Mouse (Mus musculus) CH12.LX (cell line): ENCODE data around the gene Rab11fip3.

Experiments
- CTCF ChIP-seq, 2 experiments: IDR thresholded peaks in 1 of 2; conservative IDR thresholded peaks in 1 of 2; 2 replicates each; pipeline ENCODE4 v1.5.1; 2011 to 2012; ENCODE audit warnings: low read depth in 2 of 2, low read length in 2 of 2, improper control_type of control experiment in 1 of 2, inconsistent platforms in 1 of 2, mild to moderate bottlenecking in 1 of 2, moderate library complexity in 1 of 2
- E2F4 ChIP-seq: IDR thresholded peaks from 2 replicates; pipeline ENCODE4 v1.6.1; 2011; ENCODE audit warnings: low read depth, low read length, improper control_type of control experiment; ENCODE audit not compliant: insufficient replicate concordance
- ELF1 ChIP-seq: IDR thresholded peaks from 2 replicates; pipeline ENCODE4 v1.6.1; 2014; ENCODE audit warnings: low read depth, mild to moderate bottlenecking, inconsistent platforms, low read length, improper control_type of control experiment
- EP300 ChIP-seq: IDR thresholded peaks from 2 replicates; pipeline ENCODE4 v1.6.1; 2011; ENCODE audit warnings: low read length, improper control_type of control experiment
- MAZ ChIP-seq: IDR thresholded peaks from 2 replicates; pipeline ENCODE4 v1.6.1; 2012; ENCODE audit warnings: low read depth, mild to moderate bottlenecking, inconsistent platforms, low read length, improper control_type of control experiment, moderate library complexity
- MEF2A ChIP-seq: IDR thresholded peaks from 2 replicates; pipeline ENCODE4 v1.6.1; 2014; ENCODE audit warnings: low read depth, mild to moderate bottlenecking, inconsistent platforms, low read length, improper control_type of control experiment, borderline replicate concordance
- NELFE ChIP-seq: IDR thresholded peaks from 2 replicates; pipeline ENCODE4 v1.6.1; 2011; ENCODE audit warnings: low read depth, low read length, improper control_type of control experiment
- PAX5 ChIP-seq: IDR thresholded peaks from 2 replicates; pipeline ENCODE4 v1.6.1; 2012; ENCODE audit warnings: low read length, inconsistent platforms, mixed read lengths
- POLR2AphosphoS2 ChIP-seq: IDR thresholded peaks from 2 replicates; pipeline ENCODE4 v1.6.1; 2011; ENCODE audit warnings: low read depth, low read length, improper control_type of control experiment
- TBP ChIP-seq: conservative IDR thresholded peaks from 2 replicates; pipeline ENCODE4 v1.6.1; 2011; ENCODE audit warnings: low read depth, low read length, improper control_type of control experiment
- UBTF ChIP-seq: IDR thresholded peaks from 2 replicates; pipeline ENCODE4 v1.6.1; 2012; ENCODE audit warnings: low read depth, mild to moderate bottlenecking, inconsistent platforms, low read length, improper control_type of control experiment, moderate library complexity
- ZC3H11A ChIP-seq: IDR thresholded peaks from 2 replicates; pipeline ENCODE4 v1.6.1; 2012; ENCODE audit warnings: low read depth, mild to moderate bottlenecking, inconsistent platforms, low read length, improper control_type of control experiment

DNA sequence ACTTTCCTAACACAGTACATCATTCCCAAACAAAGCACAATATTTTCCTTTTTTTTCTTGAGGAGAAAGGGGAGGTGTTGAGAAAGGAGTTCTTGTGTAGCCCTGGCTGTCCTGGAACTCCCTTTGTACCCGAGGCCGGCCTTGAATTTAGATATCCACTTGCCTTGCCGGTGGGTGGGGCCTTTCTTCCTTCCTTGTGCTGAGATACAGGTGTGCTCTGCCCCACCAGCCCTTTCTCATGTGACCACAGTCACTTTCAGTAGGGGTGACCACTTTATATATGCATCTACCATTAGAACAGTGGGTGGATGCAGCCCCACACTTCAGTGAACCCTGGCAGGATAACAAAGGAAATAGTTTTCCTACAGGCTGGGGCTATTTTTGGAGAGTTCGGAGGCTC, 42.4 kb upstream of the Rab11fip3 start:
- TF ChIP-seq EP300 = no peak
- TF ChIP-seq E2F4 = no peak
- no peak for TF ChIP-seq ZC3H11A
- TF ChIP-seq CTCF (conservative IDR thresholded peaks at IDR 0.05 in 1 of 2, IDR thresholded peaks at IDR 0.05 in 1 of 2; ENCODE audit: low read depth in 2 of 2, low read length in 2 of 2) = no peak
- no peak for TF ChIP-seq ELF1
- no peak for TF ChIP-seq POLR2AphosphoS2
- TF ChIP-seq PAX5 = no peak
- no peak for TF ChIP-seq UBTF
- TF ChIP-seq TBP = no peak
- TF ChIP-seq MEF2A = 0 out of 2 replicates have a peak, but pooled peaks have one; percentile 27
- TF ChIP-seq MAZ = no peak
- no peak for TF ChIP-seq NELFE
